Mouse (Mus musculus) ES-Bruce4 (cell line): ENCODE data around the gene Efna4. TPM values are rescaled to one million over a fixed set of nuclear protein-coding genes. Genes with fewer than 3 reads are reported as not detected.

Source experiments
- H3K27ac ChIP-seq: 2 replicates; pipeline ENCODE4 v1.5.1; 2012; ENCODE audit warnings: low read length, inconsistent platforms; ENCODE audit not compliant: insufficient read depth
- H3K27me3 ChIP-seq: 2 replicates; pipeline ENCODE4 v1.6.1; 2012; ENCODE audit warnings: mild to moderate bottlenecking, low read length, inconsistent platforms; ENCODE audit not compliant: control insufficient read depth, poor library complexity, insufficient read depth, severe bottlenecking
- H3K36me3 ChIP-seq: 2 replicates; pipeline ENCODE4 v1.6.1; 2012; ENCODE audit warnings: inconsistent platforms, mild to moderate bottlenecking, low read length, moderate library complexity; ENCODE audit not compliant: control insufficient read depth, poor library complexity, insufficient read depth, severe bottlenecking
- H3K4me1 ChIP-seq: one replicate; pipeline ENCODE4 v1.8.1; 2011; ENCODE audit warnings: low read length; ENCODE audit not compliant: control insufficient read depth, insufficient read depth
- H3K4me3 ChIP-seq: 2 replicates; pipeline ENCODE4 v1.5.1; 2011; ENCODE audit warnings: low read depth, mild to moderate bottlenecking, low read length
- H3K9ac ChIP-seq: 2 replicates; pipeline ENCODE4 v1.6.1; 2012; ENCODE audit warnings: low read depth, mild to moderate bottlenecking, inconsistent platforms; ENCODE audit not compliant: poor library complexity, severe bottlenecking
- H3K9me3 ChIP-seq: replicated peaks from 2 replicates; pipeline ENCODE4 v1.6.1; 2012; ENCODE audit warnings: mild to moderate bottlenecking, low read length, inconsistent platforms; ENCODE audit not compliant: control insufficient read depth, poor library complexity, insufficient read depth, severe bottlenecking
- CTCF ChIP-seq: IDR thresholded peaks from one replicate; pipeline ENCODE4 v1.8.1; 2011; ENCODE audit warnings: low read depth, low read length
- EP300 ChIP-seq: IDR thresholded peaks from 2 replicates; pipeline ENCODE4 v1.6.1; 2011; ENCODE audit warnings: low read depth, low read length; ENCODE audit not compliant: insufficient read depth
- POLR2A ChIP-seq: IDR thresholded peaks from one replicate; pipeline ENCODE4 v1.8.1; 2011; ENCODE audit warnings: low read length; ENCODE audit not compliant: insufficient read depth
- polyA plus RNA-seq: library from polyadenylated mRNA; stranded (reverse); fragments of >200 nt; gene quantifications from 2 replicates; pipeline ENCODE4 v1.2.4, GENCODE M21; 2011; ENCODE audit warnings: low read depth; ENCODE audit not compliant: missing spikeins, insufficient read depth, insufficient read length

Gene Efna4
- polyA plus RNA-seq = 14.6 and 16.7 TPM in 2 replicates

- peak within 1 kb of the TSS; percentile 29; the same call in 1 of the 2 replicates for H3K27ac ChIP-seq
- 0 out of 2 replicates have a peak, but pooled peaks cover 6% of the 10 kb centered on the region for H3K36me3 ChIP-seq
- H3K4me3 ChIP-seq = peak within 1 kb of the TSS; percentile 71
- TF ChIP-seq CTCF (no peak), EP300 (no peak), POLR2A (no peak)
- peak within 1 kb of the TSS; percentile 69 for H3K9ac ChIP-seq
- H3K4me1 ChIP-seq = peaks cover 2% of the 10 kb centered on the region
- no peaks in the 10 kb centered on the region for H3K27me3 ChIP-seq
- H3K9me3 ChIP-seq = no peaks in the 10 kb centered on the region
Measured at GRCm38 (mm10) chr3:89337721-89338578, at the start of gene Efna4. Efna4 (minus strand) TSS chr3:89338028.

GRCm38 (mm10) chr3:89386438-89387420 is 48.9 kb upstream of the Efna4 start:
- Histone ChIP-seq H3K9me3 (no peaks in the 10 kb centered on the region), H3K36me3 (no peaks in the 10 kb centered on the region), H3K27ac (no peak overlapping the region), H3K27me3 (no peaks in the 10 kb centered on the region), H3K4me3 (peak overlapping the region; percentile 35; the same call in 1 of the 2 replicates), H3K9ac (peak overlapping the region; percentile 8; the same call in 1 of the 2 replicates), H3K4me1 (peaks cover 15% of the 10 kb centered on the region)
- TF ChIP-seq POLR2A = no peak
- TF ChIP-seq CTCF = no peak
- TF ChIP-seq EP300 = no peak

DNA sequence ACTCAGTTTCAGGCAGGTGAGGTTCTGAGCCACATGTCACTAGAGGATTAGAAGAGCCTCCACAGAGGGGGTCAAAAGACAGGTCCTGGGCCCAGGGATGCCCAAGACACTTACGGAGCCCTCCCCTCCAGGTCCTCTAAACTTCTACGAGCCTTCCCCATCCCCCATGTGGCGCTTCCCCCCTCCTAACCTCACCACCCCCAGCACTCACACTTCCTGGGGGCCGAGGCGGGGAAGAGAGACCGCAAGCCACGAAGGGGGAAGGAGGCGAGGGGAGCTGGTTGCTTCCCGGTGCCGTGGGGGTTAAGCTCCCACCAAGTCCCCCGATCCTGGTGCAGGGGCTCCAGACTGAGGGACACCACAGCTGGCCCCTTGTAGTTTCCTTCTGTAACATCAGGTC is 47.6 kb upstream of the Efna4 start:
- H3K4me1 ChIP-seq = peaks cover 16% of the 10 kb centered on the region
- no peak overlapping the region for H3K4me3 ChIP-seq
- H3K27ac ChIP-seq = no peak overlapping the region
- H3K36me3 ChIP-seq = no peaks in the 10 kb centered on the region; the same call in 1 of the 2 replicates
- H3K9ac ChIP-seq = peak overlapping the region; percentile 16; the same call in 1 of the 2 replicates
- no peak for TF ChIP-seq EP300
- no peak for TF ChIP-seq POLR2A
- no peak for TF ChIP-seq CTCF
- H3K27me3 ChIP-seq = no peaks in the 10 kb centered on the region
- H3K9me3 ChIP-seq = no peaks in the 10 kb centered on the region

DNA sequence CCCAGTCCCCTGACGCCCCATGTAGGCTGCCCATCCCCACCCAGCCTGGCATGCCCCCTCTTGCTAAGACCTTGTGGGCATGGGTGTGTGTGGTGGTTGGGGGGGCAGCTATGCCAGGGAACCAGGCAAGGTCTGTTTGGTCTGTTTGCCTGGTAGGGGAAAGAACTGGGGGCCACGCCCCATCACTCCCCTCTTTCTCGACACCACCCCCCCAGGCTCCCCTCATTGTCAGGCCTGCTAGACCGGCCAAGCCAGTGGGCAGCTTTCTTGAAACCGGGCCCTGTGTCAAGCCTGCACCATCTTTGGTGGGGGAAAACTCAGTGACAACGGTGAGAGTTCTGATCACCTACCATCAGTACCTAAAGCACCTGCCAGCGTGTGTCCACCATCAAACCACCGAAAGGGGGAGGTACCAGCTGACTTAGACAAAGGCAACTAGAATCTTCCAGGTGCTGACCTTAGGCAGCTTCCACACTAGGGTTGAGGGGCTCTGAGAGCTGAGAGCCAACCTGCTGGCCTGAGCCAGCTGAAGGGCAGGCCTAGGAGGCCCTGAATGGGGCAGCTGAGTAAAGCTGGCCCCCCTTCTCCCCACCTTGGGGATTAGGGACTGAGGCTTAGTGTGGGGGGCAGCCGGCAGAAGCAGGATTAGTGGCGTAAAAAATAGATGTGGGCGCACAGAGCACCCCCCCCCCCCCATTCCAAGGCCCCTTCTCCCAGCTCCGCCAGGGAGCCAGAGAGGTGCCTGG is 46.7 kb upstream of the Efna4 start:
- Histone ChIP-seq H3K4me3 (no peak overlapping the region), H3K4me1 (peaks cover 19% of the 10 kb centered on the region), H3K36me3 (no peaks in the 10 kb centered on the region; the same call in 1 of the 2 replicates), H3K27ac (no peak overlapping the region), H3K27me3 (no peaks in the 10 kb centered on the region), H3K9ac (0 out of 2 replicates have a peak overlapping the region, but pooled peaks have one; percentile 16), H3K9me3 (no peaks in the 10 kb centered on the region)
- TF ChIP-seq POLR2A (no peak), CTCF (no peak), EP300 (no peak)

GRCm38 (mm10) chr3:89383651-89384255 is 45.9 kb upstream of the Efna4 start:
- peaks cover 21% of the 10 kb centered on the region for H3K4me1 ChIP-seq
- no peak overlapping the region for H3K4me3 ChIP-seq
- H3K9ac ChIP-seq = no peak overlapping the region
- no peaks in the 10 kb centered on the region for H3K9me3 ChIP-seq
- no peaks in the 10 kb centered on the region for H3K27me3 ChIP-seq
- TF ChIP-seq POLR2A (no peak), EP300 (no peak), CTCF (no peak)
- H3K27ac ChIP-seq = peak overlapping the region; percentile 95
- H3K36me3 ChIP-seq = no peaks in the 10 kb centered on the region; the same call in 1 of the 2 replicates
